Mouse (Mus musculus) embryo, embryonic 10 days (tissue): ENCODE results near the gene Rnf166.

Experiments
- DNase-seq: peaks from one replicate; pipeline ENCODE4 v3.0.0-alpha.2; 2015; ENCODE audit warnings: low spot score

The Rnf166 gene

GRCm38 (mm10) chr8:122475580-122476320, at the start of gene Rnf166, which contains the start of gene Ctu2:
Gene Rnf166 (minus strand): TSS chr8:122476064.
Gene Ctu2 (plus strand): TSS chr8:122476143.
- DNase-seq = peak; percentile 95

DNA sequence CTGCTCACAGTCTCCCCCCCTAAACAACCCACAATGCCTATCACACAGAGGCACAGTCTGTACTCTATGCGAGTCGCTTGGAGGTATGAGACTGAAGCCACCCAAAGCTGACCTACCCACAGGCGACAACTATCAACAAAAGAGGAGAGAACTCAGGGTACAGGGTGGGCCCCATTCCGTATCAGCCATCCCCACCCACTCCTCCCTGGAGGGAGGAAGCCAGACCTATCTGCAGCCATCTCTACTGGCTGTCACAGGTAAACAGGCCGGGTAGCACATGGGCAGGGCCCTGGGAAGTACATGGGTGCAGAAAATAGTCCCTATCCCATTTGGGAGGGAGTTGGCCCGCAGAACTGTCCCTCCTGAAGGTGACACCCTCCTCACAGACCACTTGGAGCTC, 49.1 kb upstream of the Rnf166 start:
- DNase-seq = no peak

DNA sequence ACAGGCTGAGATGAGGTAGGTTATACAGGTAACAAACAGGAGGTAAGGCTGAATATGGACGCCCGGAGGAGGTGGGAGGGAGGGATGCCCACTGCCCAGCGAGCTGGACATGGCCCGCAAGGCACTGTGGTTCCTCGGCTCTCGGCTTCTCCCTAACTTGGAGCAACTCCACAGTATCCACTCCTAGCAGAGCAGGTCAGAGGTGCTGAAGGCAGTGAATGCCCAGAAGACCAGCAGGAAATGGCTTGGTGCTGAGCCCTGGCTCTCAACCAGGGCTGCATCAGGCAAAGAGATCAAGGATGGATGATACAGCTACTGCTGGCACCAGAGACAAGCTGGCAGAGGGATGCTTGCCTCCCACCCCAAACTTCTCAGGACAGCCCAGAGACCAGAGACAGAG, 48.6 kb upstream of the Rnf166 start:
- DNase-seq = no peak

GRCm38 (mm10) chr8:122523652-122524360, 47.9 kb upstream of the Rnf166 start:
- DNase-seq = peak; percentile 32

- DNase-seq = peak; percentile 37
Measured at GRCm38 (mm10) chr8:122522796-122523651, 47.2 kb upstream of the Rnf166 start.

- DNase-seq = no peak
Measured at GRCm38 (mm10) chr8:122520611-122521010, 44.7 kb upstream of the Rnf166 start.

GRCm38 (mm10) chr8:122517541-122518190, 41.8 kb upstream of the Rnf166 start:
- DNase-seq = peak; percentile 74

DNA sequence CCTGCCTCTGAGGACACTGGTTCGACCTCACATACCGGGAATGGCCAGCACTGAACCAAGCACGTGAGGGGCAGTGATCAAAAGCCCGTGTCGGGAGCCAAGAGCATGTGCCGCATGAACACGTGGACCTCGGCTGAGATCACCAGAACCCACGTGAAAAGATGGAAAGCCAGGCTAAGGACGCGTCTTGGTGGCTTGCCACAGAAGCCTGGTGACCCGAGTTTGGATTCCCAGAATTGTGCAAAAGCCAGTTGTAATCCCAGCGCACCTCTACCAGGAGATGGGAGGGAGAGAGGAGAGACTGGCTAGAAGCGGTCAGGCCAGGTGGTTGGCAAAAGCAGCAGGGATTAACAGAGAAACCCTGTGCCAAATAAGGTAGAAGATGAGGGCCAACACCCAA, 39.8 kb upstream of the Rnf166 start:
- no peak for DNase-seq

GRCm38 (mm10) chr8:122512392-122512791, 36.5 kb upstream of the Rnf166 start:
- DNase-seq = no peak

DNA sequence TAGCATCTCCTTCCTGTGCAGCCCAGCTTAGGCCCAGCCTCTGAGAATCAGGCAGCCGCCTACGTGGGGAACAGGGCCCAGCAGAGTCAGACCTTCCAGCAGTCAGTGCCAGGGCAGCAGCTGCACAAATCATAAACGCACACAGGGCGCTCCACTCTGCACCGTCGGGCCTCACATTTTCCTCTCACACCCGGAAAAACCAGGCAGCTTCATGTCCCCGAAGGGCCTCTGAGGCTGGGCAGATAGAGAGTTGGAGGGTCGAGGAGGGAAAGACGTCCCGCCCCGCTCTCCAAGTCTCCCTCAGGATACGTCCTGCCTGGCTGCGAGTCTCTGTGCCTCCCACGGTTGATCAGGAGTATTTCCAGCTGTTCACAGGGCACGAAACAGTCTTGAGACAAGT, 35.7 kb upstream of the Rnf166 start:
- no peak for DNase-seq

DNA sequence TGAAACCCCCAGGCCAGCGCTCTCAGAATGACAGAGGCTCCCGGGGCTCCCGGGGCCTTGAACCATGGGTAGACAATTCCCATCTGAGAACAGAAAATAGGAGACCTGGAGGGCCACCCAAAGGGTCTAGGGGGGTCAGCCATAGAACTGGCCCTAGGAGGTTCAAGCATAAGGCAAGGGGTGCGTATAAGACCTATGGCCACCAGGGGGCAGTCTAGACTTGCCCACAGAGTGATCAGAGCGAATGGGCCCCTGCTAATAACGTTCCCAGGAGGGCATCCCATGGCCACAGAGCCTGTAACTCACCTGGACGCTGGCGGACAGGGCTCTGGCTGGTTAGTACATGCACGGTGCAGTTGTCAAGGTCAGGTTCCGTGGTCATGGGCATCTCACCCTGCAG, 25.0 kb upstream of the Rnf166 start:
- DNase-seq = peak; percentile 94

DNA sequence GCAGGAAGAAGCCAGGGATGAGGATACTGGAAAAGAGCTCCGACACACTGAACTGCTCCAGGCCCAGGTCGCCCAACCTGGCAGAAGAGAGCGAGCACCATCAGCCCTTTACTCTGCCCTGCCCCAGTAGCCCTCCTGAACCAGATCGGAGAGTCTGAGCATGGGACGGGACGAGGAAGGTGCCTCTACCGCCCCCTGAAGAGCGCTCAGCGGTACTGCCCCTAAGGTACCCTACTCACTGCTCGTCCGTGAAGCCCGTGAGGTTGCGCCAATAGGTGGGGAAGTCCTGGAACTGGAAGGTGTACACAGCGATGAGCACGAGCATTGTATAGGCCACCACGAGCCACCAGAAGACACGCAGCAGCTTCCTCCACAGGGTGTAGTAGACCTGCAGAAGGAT, 22.0 kb upstream of the Rnf166 start:
- no peak for DNase-seq

- no peak for DNase-seq
Measured at GRCm38 (mm10) chr8:122497016-122497734, 21.3 kb upstream of the Rnf166 start.

- DNase-seq = no peak
Measured at GRCm38 (mm10) chr8:122488387-122488786, 12.5 kb upstream of the Rnf166 start.

DNA sequence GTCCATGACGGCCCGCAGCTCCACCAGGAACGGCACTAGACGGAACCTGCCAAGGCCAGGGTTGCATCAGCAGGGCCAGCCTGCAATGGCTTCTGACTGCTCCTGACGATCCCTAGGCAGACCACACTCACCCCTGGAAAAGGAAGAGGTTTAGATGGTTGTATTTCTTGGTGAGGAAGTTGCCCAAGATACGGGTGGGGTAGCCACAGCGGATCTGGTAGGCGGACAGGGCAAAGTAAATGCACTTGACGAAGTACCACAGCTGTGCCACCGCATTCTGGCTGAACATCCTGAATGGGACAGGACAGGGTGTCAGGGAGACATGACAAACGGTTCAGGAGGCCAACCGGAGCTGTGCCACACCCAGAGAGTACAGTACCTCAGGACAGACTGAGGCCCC, 9.0 kb upstream of the Rnf166 start:
- no peak for DNase-seq

- DNase-seq = no peak
Measured at GRCm38 (mm10) chr8:122483877-122484276, 8.0 kb upstream of the Rnf166 start.

- no peak for DNase-seq
Measured at GRCm38 (mm10) chr8:122482448-122482847, 6.6 kb upstream of the Rnf166 start.

- DNase-seq = no peak
Measured at GRCm38 (mm10) chr8:122474951-122475560, 808 bp downstream of the Rnf166 start.

DNA sequence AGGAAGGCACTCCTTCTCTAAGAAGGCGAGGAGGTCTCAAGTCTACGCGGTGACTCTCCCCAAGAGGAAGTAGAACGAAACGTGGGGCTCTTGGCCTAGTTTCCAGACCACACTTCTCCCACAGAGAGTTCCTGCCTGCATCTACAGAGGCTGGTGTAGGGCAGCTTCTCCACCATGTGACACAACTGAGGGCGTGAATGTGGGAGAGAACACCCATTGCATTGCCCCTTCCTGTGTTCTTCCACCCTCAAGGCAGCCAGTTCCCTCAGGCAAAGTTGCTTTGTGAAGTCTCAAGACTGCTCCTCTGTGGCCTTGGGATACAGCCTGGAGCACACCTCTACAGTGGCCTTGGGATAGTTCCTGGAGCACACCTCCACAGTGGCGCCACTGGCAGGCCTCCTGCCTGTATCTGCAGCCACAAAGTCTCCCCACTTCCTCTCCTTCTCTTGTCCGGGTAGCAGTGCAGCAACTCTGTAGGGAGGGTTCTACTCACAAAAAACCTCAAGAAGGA, 1.9 kb downstream of the Rnf166 start:
- no peak for DNase-seq

GRCm38 (mm10) chr8:122470691-122471090, 5.2 kb downstream of the Rnf166 start:
- DNase-seq = no peak

GRCm38 (mm10) chr8:122469965-122470364, 5.9 kb downstream of the Rnf166 start:
- no peak for DNase-seq
